Comparison of ENCODE assay signal across 28 mouse cellular contexts in genomic region chr7:90282786-90283185, GRCm38 (mm10). TPM values are rescaled to one million over a fixed set of nuclear protein-coding genes. Genes with fewer than 3 reads are reported as not detected.
A peak's percentile ranks its signal among the peaks of the same experiment; 100 is the strongest.
DNase-seq lines count a peak whose midpoint lies in the region; ATAC-seq and TF ChIP-seq lines count a peak whose summit lies in the region.
"Had no signal": no experiment of that assay in that cellular context is flagged by ENCODE, and none has a peak within 500 bp of the region (broad histone marks: within the 10 kb centered on the region; RNA-seq: fewer than 3 reads in every experiment).

No protein-coding gene starts in this region.

- no peaks in the 10 kb centered on the region for H3K79me3 ChIP-seq in C2C12 (ENCODE audit: low read depth)

- DNase-seq in adrenal gland, postnatal 10 days, result peak; percentile 32
- DNase-seq in adrenal gland, adult 2 months, result no peak
- peak; percentile 43 for DNase-seq in heart, adult 11 months
- DNase-seq: adrenal gland, postnatal 25 days; B cell, adult 2 months; cerebellum, adult 11 months; cerebellum, adult 18-20 months; cerebellum, adult 8-10 months; cerebellum, adult 9-11 months; cerebellum, postnatal 14 days; cerebellum, postnatal 36 days; embryo, embryonic 11 days had no signal

- H3K4me3 ChIP-seq in heart, embryonic 12.5 days, result no peak overlapping the region
- H3K4me3 ChIP-seq in C2C12 (ENCODE audit: insufficient read depth, poor library complexity, severe bottlenecking), result no peak overlapping the region
- H3K4me3 ChIP-seq in intestine, embryonic 16.5 days (ENCODE audit: low read length), result no peak overlapping the region
- H3K4me3 ChIP-seq: embryonic facial prominence, embryonic 13.5 days; embryonic facial prominence, embryonic 15.5 days; erythroblast, embryonic 14.5 days; forebrain, embryonic 10.5 days; forebrain, embryonic 12.5 days had no signal

- H3ac ChIP-seq in C2C12 (ENCODE audit: control insufficient read depth, insufficient read length, low read depth), result no peak overlapping the region

- no peak overlapping the region for H3K4me2 ChIP-seq in heart, embryonic 12.5 days
- no peak overlapping the region for H3K4me2 ChIP-seq in intestine, embryonic 16.5 days (ENCODE audit: low read depth, low read length)
- H3K4me2 ChIP-seq: embryonic facial prominence, embryonic 13.5 days; embryonic facial prominence, embryonic 15.5 days; forebrain, embryonic 12.5 days had no signal

- H3K4me1 ChIP-seq in heart, embryonic 12.5 days (replicated peaks), result no peaks in the 10 kb centered on the region; the same call in 1 of the 2 replicates
- H3K4me1 ChIP-seq in intestine, embryonic 16.5 days (ENCODE audit: control insufficient read depth, insufficient read depth, low read length), result no peaks in the 10 kb centered on the region
- H3K4me1 ChIP-seq: embryonic facial prominence, embryonic 13.5 days; forebrain, embryonic 10.5 days; forebrain, embryonic 12.5 days had no signal

- ATAC-seq in heart, embryonic 12.5 days (ENCODE audit: insufficient number of reproducible peaks, low FRiP score), result no peak
- no peak for ATAC-seq in intestine, embryonic 16.5 days
- ATAC-seq: forebrain, embryonic 14.5 days; forebrain, embryonic 16.5 days had no signal

- H3K9ac ChIP-seq in heart, embryonic 12.5 days, result no peak overlapping the region
- no peak overlapping the region for H3K9ac ChIP-seq in intestine, embryonic 16.5 days (ENCODE audit: low read depth, low read length)
- H3K9ac ChIP-seq: embryonic facial prominence, embryonic 13.5 days; embryonic facial prominence, embryonic 15.5 days; forebrain, embryonic 12.5 days had no signal

- H3K79me2 ChIP-seq in C2C12 (ENCODE audit: control insufficient read depth, insufficient read depth), result no peaks in the 10 kb centered on the region

- no peaks in the 10 kb centered on the region for H3K27me3 ChIP-seq in heart, embryonic 12.5 days (replicated peaks)
- no peaks in the 10 kb centered on the region for H3K27me3 ChIP-seq in C2C12 (ENCODE audit: control insufficient read depth, insufficient read depth, insufficient read length)
- H3K27me3 ChIP-seq in intestine, embryonic 16.5 days (replicated peaks; ENCODE audit: control insufficient read depth, insufficient read depth, low read length), result no peaks in the 10 kb centered on the region
- H3K27me3 ChIP-seq: embryonic facial prominence, embryonic 13.5 days; embryonic facial prominence, embryonic 15.5 days; forebrain, embryonic 12.5 days had no signal

- WGBS in heart, embryonic 12.5 days, result 74% methylated on average over 1 of the region's 1 CpGs
- WGBS in intestine, embryonic 16.5 days, result 100% methylated on average over 1 of the region's 1 CpGs

- H3K27ac ChIP-seq in heart, embryonic 12.5 days (ENCODE audit: poor library complexity, severe bottlenecking), result no peak overlapping the region
- H3K27ac ChIP-seq in intestine, embryonic 16.5 days (ENCODE audit: low read length), result no peak overlapping the region
- H3K27ac ChIP-seq: embryonic facial prominence, embryonic 13.5 days; embryonic facial prominence, embryonic 15.5 days; forebrain, embryonic 10.5 days; forebrain, embryonic 12.5 days had no signal

- H3K9me3 ChIP-seq in heart, embryonic 12.5 days (replicated peaks), result no peaks in the 10 kb centered on the region
- H3K9me3 ChIP-seq in intestine, embryonic 16.5 days (ENCODE audit: control insufficient read depth, low read length), result no peaks in the 10 kb centered on the region
- H3K9me3 ChIP-seq: embryonic facial prominence, embryonic 13.5 days; embryonic facial prominence, embryonic 15.5 days; forebrain, embryonic 10.5 days; forebrain, embryonic 12.5 days had no signal

- no peak for TF ChIP-seq CTCF in C2C12 (IDR thresholded peaks at IDR 0.05; ENCODE audit: control insufficient read depth, insufficient read depth, insufficient read length)

- H3K36me3 ChIP-seq in heart, embryonic 12.5 days, result no peaks in the 10 kb centered on the region
- H3K36me3 ChIP-seq in C2C12 (ENCODE audit: control insufficient read depth, insufficient read depth), result no peaks in the 10 kb centered on the region
- no peaks in the 10 kb centered on the region for H3K36me3 ChIP-seq in intestine, embryonic 16.5 days (ENCODE audit: control insufficient read depth, insufficient read depth, low read length)
- H3K36me3 ChIP-seq: embryonic facial prominence, embryonic 13.5 days; embryonic facial prominence, embryonic 15.5 days; forebrain, embryonic 10.5 days; forebrain, embryonic 12.5 days had no signal

TF ChIP-seq in C2C12, 6 proteins besides CTCF, POLR2A, EP300 and RAD21:
- TF ChIP-seq MYOD1 (IDR thresholded peaks at IDR 0.05; ENCODE audit: control insufficient read depth, insufficient read length, low read depth) (peak; percentile 66), FOSL1 (IDR thresholded peaks at IDR 0.05; ENCODE audit: insufficient read depth, low read length, poor library complexity, severe bottlenecking) (no peak), USF1 (IDR thresholded peaks at IDR 0.05; ENCODE audit: low read depth) (no peak)

RNA-seq across cellular contexts. Expression of gene Ccdc83, which starts 17.2 kb away (rescaled TPM):
- not detected for total RNA-seq in adrenal gland, postnatal 10 days (2021)
- not detected for total RNA-seq in adrenal gland, adult 2 months (2021)
- not detected in 2 replicates for polyA plus RNA-seq in adrenal gland, adult 2 months (2012; rRNA removed)
- not detected in 2 replicates for polyA plus RNA-seq in heart, embryonic 12.5 days (2016; fragmentation: Nextera tagmentation; extraction: Ambion mirVana)
- not detected for polyA plus RNA-seq in C2C12 (2012; fragmentation: generic; extraction: Trizol)
- not detected in 2 replicates for polyA plus RNA-seq in intestine, embryonic 16.5 days (2015; fragmentation: Nextera tagmentation; extraction: Ambion mirVana)
- total RNA-seq: adrenal gland, postnatal 25 days; adrenal gland, postnatal 4 days; common myeloid progenitor, adult 5-6 weeks; MEL had no signal
- polyA plus RNA-seq: brain, embryonic 14.5 days; embryonic facial prominence, embryonic 11.5 days; embryonic facial prominence, embryonic 13.5 days; erythroblast, embryonic 14.5 days; forebrain, embryonic 10.5 days; forebrain, embryonic 12.5 days; forebrain, embryonic 14.5 days; forebrain, embryonic 16.5 days; frontal cortex, adult 2 months had no signal

RNA-seq across cellular contexts. Expression of gene Sytl2, which starts 19.3 kb away (rescaled TPM):
- total RNA-seq in adrenal gland, postnatal 10 days (2021), result 10 to 100 TPM in 1 of 2 experiments, 1 to 10 TPM in 1; 7.3 to 13.7 TPM
- total RNA-seq in adrenal gland, adult 2 months (2021), result 1 to 10 TPM; 6.2 to 8.8 TPM
- polyA plus RNA-seq in adrenal gland, adult 2 months (2012; rRNA removed), result 0.77 and 1.8 TPM in 2 replicates
- polyA plus RNA-seq in heart, embryonic 12.5 days (2016; fragmentation: Nextera tagmentation; extraction: Ambion mirVana), result 7.3 and 8.3 TPM in 2 replicates
- 21.9 TPM for polyA plus RNA-seq in C2C12 (2012; fragmentation: generic; extraction: Trizol)
- 8.9 and 9.4 TPM in 2 replicates for polyA plus RNA-seq in intestine, embryonic 16.5 days (2015; fragmentation: Nextera tagmentation; extraction: Ambion mirVana)
- total RNA-seq: common myeloid progenitor, adult 5-6 weeks; MEL had no signal
